Mouse (Mus musculus): ENCODE data around the gene Olfr441. TPM values are rescaled to one million over a fixed set of nuclear protein-coding genes. Genes with fewer than 3 reads are reported as not detected.
"Not testable (repeated sequence)": the region's sequence is repeated elsewhere in the genome, so short reads cannot be mapped to it uniquely, and the experiment has no call there.

Gene Olfr441
- polyA plus RNA-seq (2014; fragmentation: Nextera tagmentation; extraction: Ambion mirVana): not detected in 2 replicates

DNA sequence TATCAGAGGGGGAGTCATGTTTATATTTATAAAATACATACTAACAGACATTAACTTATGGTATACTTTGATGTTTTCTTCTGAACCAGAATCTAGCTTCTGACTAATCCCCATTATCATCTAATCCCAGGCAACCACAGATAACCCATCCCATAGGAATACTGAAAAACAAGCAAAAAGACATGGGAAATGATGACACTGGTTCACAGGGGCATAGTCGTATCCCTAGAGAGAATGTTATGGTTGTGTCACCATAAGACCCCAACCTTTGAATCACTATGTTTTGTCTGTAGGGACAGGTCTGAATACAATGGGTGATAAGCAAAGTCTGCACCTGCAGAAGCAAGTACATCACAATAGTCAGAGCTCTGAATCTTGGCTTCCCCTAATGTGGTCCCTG is at the start of gene Olfr441:
Olfr441 (plus strand) TSS at position 301 of the 400 bp plus-strand sequence.
- not testable (repeated sequence) for DNase-seq (ENCODE audit: low spot score, missing footprints); H3K9ac ChIP-seq (ENCODE audit: low read length); H3K4me3 ChIP-seq (ENCODE audit: low read depth, low read length); ATAC-seq (ENCODE audit: low FRiP score); H3K4me2 ChIP-seq; H3K4me1 ChIP-seq (ENCODE audit: control insufficient read depth, insufficient read depth, low read length); H3K9me3 ChIP-seq (ENCODE audit: control insufficient read depth, low read length); H3K27ac ChIP-seq (ENCODE audit: low read depth, low read length); H3K27me3 ChIP-seq (ENCODE audit: control insufficient read depth, insufficient read depth, low read length); H3K36me3 ChIP-seq (ENCODE audit: control insufficient read depth, insufficient read depth, low read length)
- WGBS: 79% methylated on average over 1 of the region's 1 CpGs

DNA sequence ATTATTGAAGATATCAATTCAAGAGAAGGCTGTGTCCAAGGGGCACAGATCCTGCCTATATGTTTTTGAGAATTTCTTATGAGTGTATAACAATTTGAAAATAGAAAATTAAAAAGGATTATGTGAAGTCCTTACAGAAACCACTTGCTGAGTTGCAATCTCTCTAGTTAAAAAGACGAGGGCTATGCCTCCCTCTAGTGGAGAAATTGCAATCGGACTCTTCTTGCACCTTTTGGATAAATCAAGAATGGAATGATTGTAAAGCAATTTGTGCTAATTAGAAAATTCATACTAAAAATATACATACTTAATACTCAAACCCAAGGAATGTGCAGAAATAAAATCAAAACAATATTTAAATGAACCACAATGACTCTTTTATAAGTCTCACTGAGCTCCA is 27.4 kb upstream of the Olfr441 start:
- Histone ChIP-seq H3K9me3 (ENCODE audit: control insufficient read depth, low read length) (no peaks in the 10 kb centered on the region), H3K27me3 (ENCODE audit: control insufficient read depth, insufficient read depth, low read length) (no peaks in the 10 kb centered on the region), H3K36me3 (ENCODE audit: control insufficient read depth, insufficient read depth, low read length) (no peaks in the 10 kb centered on the region), H3K27ac (ENCODE audit: low read depth, low read length) (no peak overlapping the region), H3K4me1 (ENCODE audit: control insufficient read depth, insufficient read depth, low read length) (no peaks in the 10 kb centered on the region), H3K4me2 (no peak overlapping the region), H3K9ac (ENCODE audit: low read length) (no peak overlapping the region), H3K4me3 (ENCODE audit: low read depth, low read length) (no peak overlapping the region)
- WGBS: 23% methylated on average over 2 of the region's 2 CpGs
- DNase-seq (ENCODE audit: low spot score, missing footprints) (no peak), ATAC-seq (ENCODE audit: low FRiP score) (no peak)

DNA sequence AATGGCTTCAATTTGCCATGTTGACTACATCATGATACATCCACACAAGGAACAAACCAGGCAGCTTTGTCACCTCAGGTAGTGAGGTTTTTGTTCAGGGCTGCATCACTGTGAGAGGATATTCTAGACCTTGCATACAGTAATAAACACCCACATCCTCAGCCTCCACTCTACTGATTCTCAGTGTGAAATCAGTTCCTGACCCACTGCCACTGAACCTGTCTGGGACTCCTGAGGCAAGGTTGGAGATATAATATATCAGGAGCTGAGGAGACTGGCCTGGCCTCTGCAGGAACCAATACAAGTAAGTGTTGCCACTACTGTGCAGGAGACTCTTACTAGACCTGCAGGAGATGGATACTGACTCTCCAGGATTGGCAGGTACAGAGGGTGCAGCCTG is 24.8 kb upstream of the Olfr441 start:
- H3K36me3 ChIP-seq (ENCODE audit: control insufficient read depth, insufficient read depth, low read length); H3K27ac ChIP-seq (ENCODE audit: low read depth, low read length); H3K4me2 ChIP-seq: not testable (repeated sequence)

DNA sequence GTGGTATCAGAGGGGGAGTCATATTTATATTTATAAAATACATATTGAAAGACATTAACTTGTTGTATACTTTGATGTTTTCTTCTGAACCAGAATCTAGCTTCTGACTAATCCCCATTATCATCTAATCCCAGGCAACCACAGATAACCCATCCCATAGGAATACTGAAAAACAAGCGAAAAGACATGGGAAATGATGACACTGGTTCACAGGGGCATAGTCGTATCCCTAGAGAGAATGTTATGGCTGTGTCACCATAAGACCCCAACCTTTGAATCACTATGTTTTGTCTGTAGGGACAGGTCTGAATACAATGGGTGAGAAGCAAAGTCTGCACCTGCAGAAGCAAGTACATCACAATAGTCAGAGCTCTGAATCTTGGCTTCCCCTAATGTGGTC is 40.1 kb downstream of the Olfr441 start, which contains the start of gene Olfr237-ps1:
Olfr237-ps1 (plus strand) TSS at position 301 of the 400 bp plus-strand sequence.
- H3K36me3 ChIP-seq (ENCODE audit: control insufficient read depth, insufficient read depth, low read length); ATAC-seq (ENCODE audit: low FRiP score); DNase-seq (ENCODE audit: low spot score, missing footprints); H3K27ac ChIP-seq (ENCODE audit: low read depth, low read length); H3K27me3 ChIP-seq (ENCODE audit: control insufficient read depth, insufficient read depth, low read length); H3K9me3 ChIP-seq (ENCODE audit: control insufficient read depth, low read length); H3K4me3 ChIP-seq (ENCODE audit: low read depth, low read length); H3K4me1 ChIP-seq (ENCODE audit: control insufficient read depth, insufficient read depth, low read length); H3K9ac ChIP-seq (ENCODE audit: low read length); H3K4me2 ChIP-seq: not testable (repeated sequence)
- 95% methylated on average over 2 of the region's 2 CpGs for WGBS

More for the DNA sequence above, 24.8 kb upstream of the Olfr441 start:
- H3K4me3 ChIP-seq (ENCODE audit: low read depth, low read length); H3K27me3 ChIP-seq (ENCODE audit: control insufficient read depth, insufficient read depth, low read length); H3K9ac ChIP-seq (ENCODE audit: low read length); H3K4me1 ChIP-seq (ENCODE audit: control insufficient read depth, insufficient read depth, low read length); ATAC-seq (ENCODE audit: low FRiP score); H3K9me3 ChIP-seq (ENCODE audit: control insufficient read depth, low read length); DNase-seq (ENCODE audit: low spot score, missing footprints): not testable (repeated sequence)

DNA sequence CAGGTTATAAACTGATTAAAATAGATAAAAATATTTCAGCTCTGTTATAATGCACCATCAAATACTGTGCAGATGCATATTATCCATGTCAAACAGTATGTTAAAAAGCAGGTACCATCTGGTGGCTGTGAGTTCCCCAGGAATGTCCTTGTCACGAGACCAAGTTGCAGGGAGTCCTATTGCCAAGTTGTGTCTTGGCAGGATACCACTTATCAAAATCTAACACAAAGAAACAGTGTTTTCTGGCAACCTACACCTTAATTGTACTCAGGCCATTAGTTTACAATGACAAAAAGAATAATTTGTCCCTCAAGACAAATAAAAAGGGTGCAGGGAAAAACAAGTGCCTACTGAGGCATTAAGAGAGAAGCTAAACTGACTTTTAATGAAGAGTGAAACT is 53.3 kb downstream of the Olfr441 start:
- WGBS: 82% methylated on average over 1 of the region's 1 CpGs
- no peak for DNase-seq (ENCODE audit: low spot score, missing footprints)
- H3K36me3 ChIP-seq (ENCODE audit: control insufficient read depth, insufficient read depth, low read length): no peaks in the 10 kb centered on the region
- no peak overlapping the region for H3K27ac ChIP-seq (ENCODE audit: low read depth, low read length)
- no peaks in the 10 kb centered on the region for H3K4me1 ChIP-seq (ENCODE audit: control insufficient read depth, insufficient read depth, low read length)
- H3K4me3 ChIP-seq (ENCODE audit: low read depth, low read length): no peak overlapping the region
- no peak overlapping the region for H3K4me2 ChIP-seq
- no peaks in the 10 kb centered on the region for H3K9me3 ChIP-seq (ENCODE audit: control insufficient read depth, low read length)
- no peak overlapping the region for H3K9ac ChIP-seq (ENCODE audit: low read length)
- no peak for ATAC-seq (ENCODE audit: low FRiP score)
- H3K27me3 ChIP-seq (ENCODE audit: control insufficient read depth, insufficient read depth, low read length): no peaks in the 10 kb centered on the region

DNA sequence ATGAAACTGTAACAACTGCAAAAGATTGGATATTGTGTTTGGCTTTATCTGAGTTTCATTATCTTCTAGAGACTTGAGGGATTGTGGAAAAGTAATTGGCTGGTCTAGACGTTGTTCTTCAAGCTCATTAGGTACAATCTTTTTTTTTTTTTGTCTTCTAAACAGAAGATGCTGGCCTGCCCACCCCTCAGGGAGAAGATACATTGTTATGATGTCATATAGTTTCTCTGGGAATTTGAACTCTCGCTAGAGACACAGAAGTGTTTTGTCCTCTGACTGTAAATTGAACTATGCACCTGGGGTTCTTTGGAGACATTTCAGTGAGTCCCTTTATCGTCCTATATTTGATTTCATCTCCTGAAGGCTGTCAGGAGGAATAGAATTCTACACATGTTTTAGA is 56.8 kb downstream of the Olfr441 start, which contains the start of gene Olfr437:
Olfr437 (plus strand) TSS at position 301 of the 400 bp plus-strand sequence.
- 73% methylated on average over 3 of the region's 3 CpGs for WGBS
- Histone ChIP-seq H3K9ac (ENCODE audit: low read length) (no peak within 1 kb of the TSS), H3K4me2 (no peak within 1 kb of the TSS), H3K4me1 (ENCODE audit: control insufficient read depth, insufficient read depth, low read length) (no peaks in the 10 kb centered on the region), H3K9me3 (ENCODE audit: control insufficient read depth, low read length) (no peaks in the 10 kb centered on the region), H3K27me3 (ENCODE audit: control insufficient read depth, insufficient read depth, low read length) (no peaks in the 10 kb centered on the region), H3K36me3 (ENCODE audit: control insufficient read depth, insufficient read depth, low read length) (no peaks in the 10 kb centered on the region), H3K27ac (ENCODE audit: low read depth, low read length) (no peak within 1 kb of the TSS), H3K4me3 (ENCODE audit: low read depth, low read length) (no peak within 1 kb of the TSS)
- no peak for DNase-seq (ENCODE audit: low spot score, missing footprints)
- no peak for ATAC-seq (ENCODE audit: low FRiP score)

DNA sequence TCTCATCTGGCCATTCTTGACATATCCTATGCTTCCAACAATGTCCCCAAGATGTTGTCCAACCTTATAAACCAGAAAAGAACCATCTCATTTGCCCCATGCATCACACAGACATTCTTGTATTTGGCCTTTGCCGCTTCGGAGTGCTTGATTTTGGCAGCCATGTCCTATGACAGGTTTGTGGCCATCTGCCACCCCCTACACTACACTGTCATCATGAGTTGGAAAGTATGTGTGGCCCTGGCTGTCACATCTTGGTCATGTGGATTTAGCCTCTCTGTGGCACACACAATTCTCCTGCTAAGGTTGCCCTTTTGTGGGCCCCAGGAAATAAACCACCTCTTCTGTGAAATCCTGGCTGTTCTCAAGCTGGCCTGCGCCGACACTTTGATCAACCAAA is 61.1 kb downstream of the Olfr441 start:
- Histone ChIP-seq H3K36me3 (ENCODE audit: control insufficient read depth, insufficient read depth, low read length) (no peaks in the 10 kb centered on the region), H3K9me3 (ENCODE audit: control insufficient read depth, low read length) (no peaks in the 10 kb centered on the region), H3K4me3 (ENCODE audit: low read depth, low read length) (no peak overlapping the region), H3K27ac (ENCODE audit: low read depth, low read length) (no peak overlapping the region), H3K4me1 (ENCODE audit: control insufficient read depth, insufficient read depth, low read length) (no peaks in the 10 kb centered on the region), H3K9ac (ENCODE audit: low read length) (no peak overlapping the region), H3K4me2 (no peak overlapping the region), H3K27me3 (ENCODE audit: control insufficient read depth, insufficient read depth, low read length) (no peaks in the 10 kb centered on the region)
- WGBS: 93% methylated on average over 4 of the region's 4 CpGs
- DNase-seq (ENCODE audit: low spot score, missing footprints) (no peak), ATAC-seq (ENCODE audit: low FRiP score) (no peak)

Other genes starting within 250 kb of the Olfr441 start
- gene Olfr448, start 215.9 kb upstream of the Olfr441 start, polyA plus RNA-seq (2014; fragmentation: Nextera tagmentation; extraction: Ambion mirVana): not detected in 2 replicates
- gene Olfr447, start 197.5 kb upstream of the Olfr441 start, polyA plus RNA-seq (2014; fragmentation: Nextera tagmentation; extraction: Ambion mirVana): not detected in 2 replicates
- gene Olfr446, start 185.0 kb upstream of the Olfr441 start, polyA plus RNA-seq (2014; fragmentation: Nextera tagmentation; extraction: Ambion mirVana): not detected in 2 replicates
- not detected in 2 replicates for gene Olfr444, start 157.3 kb upstream of the Olfr441 start, polyA plus RNA-seq (2014; fragmentation: Nextera tagmentation; extraction: Ambion mirVana)
- gene Olfr237-ps1, start 40.2 kb downstream of the Olfr441 start, polyA plus RNA-seq (2014; fragmentation: Nextera tagmentation; extraction: Ambion mirVana): not detected in 2 replicates
- not detected in 2 replicates for gene Olfr437, start 56.9 kb downstream of the Olfr441 start, polyA plus RNA-seq (2014; fragmentation: Nextera tagmentation; extraction: Ambion mirVana)
- gene Olfr13, start 65.8 kb downstream of the Olfr441 start, polyA plus RNA-seq (2014; fragmentation: Nextera tagmentation; extraction: Ambion mirVana): not detected in 2 replicates
- gene Olfr435, start 90.8 kb downstream of the Olfr441 start, polyA plus RNA-seq (2014; fragmentation: Nextera tagmentation; extraction: Ambion mirVana): not detected in 2 replicates
- gene Olfr434, start 106.7 kb downstream of the Olfr441 start, polyA plus RNA-seq (2014; fragmentation: Nextera tagmentation; extraction: Ambion mirVana): not detected in 2 replicates
- not detected in 2 replicates for gene Olfr47, start 125.2 kb downstream of the Olfr441 start, polyA plus RNA-seq (2014; fragmentation: Nextera tagmentation; extraction: Ambion mirVana)
- gene Arhgef5, start 159.2 kb downstream of the Olfr441 start, polyA plus RNA-seq (2014; fragmentation: Nextera tagmentation; extraction: Ambion mirVana): 2.7 and 2.8 TPM in 2 replicates
- not detected in 2 replicates for gene Nobox, start 203.2 kb downstream of the Olfr441 start, polyA plus RNA-seq (2014; fragmentation: Nextera tagmentation; extraction: Ambion mirVana)